Mouse (Mus musculus) adrenal gland, postnatal 25 days (tissue): Measurements from ENCODE around the gene Hmgcs1. TPM values are rescaled to one million over a fixed set of nuclear protein-coding genes. Genes with fewer than 3 reads are reported as not detected.
"Not testable (repeated sequence)": the region's sequence is repeated elsewhere in the genome, so short reads cannot be mapped to it uniquely, and the experiment has no call there.

Experiments
- DNase-seq: peaks from one replicate; pipeline ENCODE4 v3.0.0; 2021; ENCODE audit warnings: mixed read lengths
- total RNA-seq: library from RNA; stranded (reverse); gene quantifications from 2 replicates; pipeline ENCODE4 v1.2.3, GENCODE M21; 2021

Gene Hmgcs1
- total RNA-seq, 1 experiment from 2014 or later = 548 TPM

- no peak for DNase-seq
Measured at GRCm38 (mm10) chr13:119704280-119704679, 14.1 kb downstream of the Hmgcs1 start.

- not testable (repeated sequence) for DNase-seq
Measured at GRCm38 (mm10) chr13:119706278-119706880, 16.2 kb downstream of the Hmgcs1 start.

- no peak for DNase-seq
Measured at GRCm38 (mm10) chr13:119706953-119707352, 16.8 kb downstream of the Hmgcs1 start.

- no peak for DNase-seq
Measured at GRCm38 (mm10) chr13:119707906-119708305, 17.7 kb downstream of the Hmgcs1 start.

- DNase-seq = no peak
Measured at GRCm38 (mm10) chr13:119708941-119709340, 18.8 kb downstream of the Hmgcs1 start.

- peak; percentile 22 for DNase-seq
Measured at GRCm38 (mm10) chr13:119709388-119710267, 19.4 kb downstream of the Hmgcs1 start.

- no peak for DNase-seq
Measured at GRCm38 (mm10) chr13:119710268-119710610, 20.1 kb downstream of the Hmgcs1 start.

GRCm38 (mm10) chr13:119712463-119712862 is 22.3 kb downstream of the Hmgcs1 start:
- no peak for DNase-seq

- no peak for DNase-seq
Measured at GRCm38 (mm10) chr13:119713107-119713787, 23.1 kb downstream of the Hmgcs1 start.

- no peak for DNase-seq
Measured at GRCm38 (mm10) chr13:119713821-119714220, 23.6 kb downstream of the Hmgcs1 start.

GRCm38 (mm10) chr13:119716105-119716504 is 25.9 kb downstream of the Hmgcs1 start:
- DNase-seq = no peak

GRCm38 (mm10) chr13:119722447-119722846 is 32.3 kb downstream of the Hmgcs1 start:
- DNase-seq = no peak

- no peak for DNase-seq
Measured at GRCm38 (mm10) chr13:119723368-119723767, 33.2 kb downstream of the Hmgcs1 start.

GRCm38 (mm10) chr13:119724541-119724940 is 34.4 kb downstream of the Hmgcs1 start:
- DNase-seq = no peak

- no peak for DNase-seq
Measured at GRCm38 (mm10) chr13:119727608-119728387, 37.6 kb downstream of the Hmgcs1 start.

- no peak for DNase-seq
Measured at GRCm38 (mm10) chr13:119729406-119729805, 39.2 kb downstream of the Hmgcs1 start.

GRCm38 (mm10) chr13:119731448-119731847 is 41.3 kb downstream of the Hmgcs1 start:
- no peak for DNase-seq

- no peak for DNase-seq
Measured at GRCm38 (mm10) chr13:119741390-119742237, 51.4 kb downstream of the Hmgcs1 start.

GRCm38 (mm10) chr13:119742711-119743415 is 52.7 kb downstream of the Hmgcs1 start:
- DNase-seq = no peak

GRCm38 (mm10) chr13:119743470-119743869 is 53.3 kb downstream of the Hmgcs1 start:
- no peak for DNase-seq

GRCm38 (mm10) chr13:119746930-119747329 is 56.8 kb downstream of the Hmgcs1 start:
- DNase-seq = no peak
